Mouse (Mus musculus) spleen, postnatal 0 days (tissue): ENCODE measurements around the gene Smyd3. TPM values are rescaled to one million over a fixed set of nuclear protein-coding genes. Genes with fewer than 3 reads are reported as not detected.

Source experiments
- polyA plus RNA-seq: library from polyadenylated mRNA; unstranded; fragments of >200 nt; fragmentation: Nextera tagmentation; extraction: Ambion mirVana; gene quantifications from 2 replicates; pipeline ENCODE4 v1.2.1, GENCODE M21; 2015

Smyd3 gene
- 10.1 and 11.7 TPM in 2 replicates for polyA plus RNA-seq

DNA sequence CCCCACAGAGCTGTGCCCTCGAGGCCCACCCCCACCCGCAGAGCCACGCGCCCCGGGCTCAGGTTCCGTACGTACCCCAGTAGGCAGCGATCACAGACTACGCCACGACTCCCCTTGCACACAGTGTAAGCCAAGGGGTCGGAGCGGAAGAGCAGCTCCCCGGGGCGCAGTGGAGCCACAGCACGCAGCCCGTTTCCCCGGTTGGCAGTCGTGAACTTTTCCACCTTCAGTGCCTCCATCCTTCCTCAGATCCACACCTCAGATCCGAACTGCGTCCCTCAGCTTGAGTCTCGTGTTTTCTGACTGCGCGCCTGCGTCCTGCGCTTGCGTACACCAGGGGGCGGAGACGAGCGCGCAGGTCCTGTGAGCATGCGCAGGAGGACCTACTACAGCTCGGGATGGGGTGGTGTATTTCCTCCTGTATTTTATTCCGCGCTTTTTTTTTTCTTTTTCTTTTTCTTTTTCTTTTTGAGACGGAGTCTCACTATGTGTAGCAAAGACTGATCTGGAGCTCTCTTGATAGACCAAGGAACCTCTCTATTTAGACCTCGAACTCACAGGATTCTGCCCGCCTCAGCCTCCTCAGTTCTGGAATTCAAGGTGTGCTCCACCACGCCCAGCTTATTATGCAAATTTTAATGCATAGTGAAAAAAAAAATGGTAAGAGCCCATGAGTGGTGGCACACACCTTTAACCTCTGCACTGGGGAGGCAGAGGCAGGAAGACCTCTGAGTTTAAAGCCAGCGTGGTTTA, at the start of gene Smyd3:
Gene Smyd3, minus strand, starts transcription at position 329 of the 753 bp plus-strand sequence.

DNA sequence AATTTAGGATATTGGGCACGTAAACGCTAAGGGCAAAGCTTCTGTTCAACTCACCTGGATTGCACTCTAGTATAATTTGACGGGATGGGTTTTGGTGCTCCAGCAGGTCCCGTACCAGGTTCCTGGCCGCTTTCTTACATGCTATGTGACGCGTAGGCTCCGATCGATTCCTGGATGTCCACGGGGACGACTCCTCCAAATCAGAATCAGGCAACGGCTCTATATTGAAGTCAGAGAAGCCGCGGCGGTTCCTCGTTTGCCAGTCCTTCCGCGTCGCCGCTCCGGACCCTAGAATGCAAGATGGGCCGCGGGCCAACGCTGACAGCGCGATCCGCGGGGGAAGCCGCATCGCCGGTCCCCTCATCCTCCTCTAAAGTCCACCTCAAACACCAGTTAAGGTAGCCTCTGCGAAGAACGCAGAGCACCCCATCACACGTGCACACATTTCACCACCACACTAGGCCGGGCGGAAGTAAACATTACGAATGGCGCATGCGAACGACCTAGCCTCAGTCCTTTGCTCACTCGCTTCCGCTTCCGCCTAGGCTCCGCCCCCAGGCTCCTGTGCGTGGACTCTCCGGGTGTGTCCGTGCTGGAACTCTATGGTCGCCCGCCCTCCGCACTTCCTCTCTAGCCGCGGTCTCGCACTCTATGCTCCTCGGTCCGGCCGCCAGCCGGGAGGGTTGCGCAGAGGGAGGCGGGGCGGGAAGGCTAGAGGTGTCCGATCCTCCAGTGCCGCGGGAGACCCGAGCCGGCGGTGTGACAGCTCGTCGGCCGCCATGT, 28.1 kb upstream of the Smyd3 start, which contains the start of the genes Tfb2m and Cnst:
Gene Tfb2m, minus strand, starts transcription at position 500 of the 783 bp plus-strand sequence.
Gene Cnst, plus strand, starts transcription at position 603 of the 783 bp plus-strand sequence.

Other genes starting within 250 kb of the Smyd3 start
- gene Tfb2m, start 28.2 kb upstream of the Smyd3 start, polyA plus RNA-seq = 18.7 and 19.9 TPM in 2 replicates
- gene Cnst, start 28.3 kb upstream of the Smyd3 start, polyA plus RNA-seq = 9.7 and 10.5 TPM in 2 replicates
- gene Sccpdh, start 150.2 kb upstream of the Smyd3 start, polyA plus RNA-seq = 14.0 and 19.5 TPM in 2 replicates
- gene Kif28, start 227.2 kb upstream of the Smyd3 start, polyA plus RNA-seq = not detected in 2 replicates